Mouse (Mus musculus) bone marrow macrophage, adult 2 months (primary cell): ENCODE measurements at regions not wholly inside any gene's neighbourhood (a gene's known extent, or its start where the extent isn't known, plus 50 kb on each side); places are given as distances from the start of the nearest gene placed in this dataset.

Experiments
- H3K27ac ChIP-seq: 2 replicates; pipeline ENCODE4 v1.5.1; 2012; ENCODE audit warnings: low read depth, low read length; ENCODE audit not compliant: insufficient read depth
- H3K4me1 ChIP-seq: 2 replicates; pipeline ENCODE4 v1.6.1; 2012; ENCODE audit warnings: low read length; ENCODE audit not compliant: control insufficient read depth, insufficient read depth
- H3K4me3 ChIP-seq: 2 replicates; pipeline ENCODE4 v1.5.1; 2012; ENCODE audit warnings: mild to moderate bottlenecking, low read length, moderate library complexity; ENCODE audit not compliant: insufficient read depth
- CTCF ChIP-seq: IDR thresholded peaks from 2 replicates; pipeline ENCODE4 v1.5.1; 2012; ENCODE audit warnings: low read depth, mild to moderate bottlenecking, low read length, moderate library complexity
- POLR2A ChIP-seq: IDR thresholded peaks from 2 replicates; pipeline ENCODE4 v1.6.1; 2012; ENCODE audit warnings: mild to moderate bottlenecking, low read depth, low read length, borderline replicate concordance

GRCm38 (mm10) chr17:64439571-64439970 lies 107.9 kb upstream of the Pja2 start:
- no peak overlapping the region for H3K4me3 ChIP-seq
- H3K27ac ChIP-seq, result no peak overlapping the region
- H3K4me1 ChIP-seq, result no peaks in the 10 kb centered on the region
- no peak for TF ChIP-seq POLR2A
- TF ChIP-seq CTCF, result no peak

- H3K4me1 ChIP-seq, result no peaks in the 10 kb centered on the region
- TF ChIP-seq POLR2A, result no peak
- no peak for TF ChIP-seq CTCF
- H3K4me3 ChIP-seq, result no peak overlapping the region
- no peak overlapping the region for H3K27ac ChIP-seq
These were observed 123.0 kb upstream of the Pja2 start for GRCm38 (mm10) chr17:64454736-64455135.

- Histone ChIP-seq H3K4me3 (no peak overlapping the region), H3K4me1 (no peaks in the 10 kb centered on the region), H3K27ac (no peak overlapping the region)
- TF ChIP-seq CTCF (no peak), POLR2A (no peak)
These were observed 134.3 kb upstream of the Man2a1 start for GRCm38 (mm10) chr17:64466273-64466672.

GRCm38 (mm10) chr17:64466746-64467145 lies 133.8 kb upstream of the Man2a1 start:
- Histone ChIP-seq H3K4me1 (no peaks in the 10 kb centered on the region), H3K4me3 (no peak overlapping the region), H3K27ac (no peak overlapping the region)
- TF ChIP-seq POLR2A (no peak), CTCF (no peak)

- no peak overlapping the region for H3K27ac ChIP-seq
- no peaks in the 10 kb centered on the region for H3K4me1 ChIP-seq
- TF ChIP-seq CTCF, result no peak
- TF ChIP-seq POLR2A, result no peak
- H3K4me3 ChIP-seq, result no peak overlapping the region
These were observed 133.2 kb upstream of the Man2a1 start for GRCm38 (mm10) chr17:64467297-64467696.

- Histone ChIP-seq H3K27ac (no peak overlapping the region), H3K4me1 (no peaks in the 10 kb centered on the region), H3K4me3 (no peak overlapping the region)
- no peak for TF ChIP-seq CTCF
These were observed 130.7 kb upstream of the Man2a1 start for GRCm38 (mm10) chr17:64469754-64470400.

GRCm38 (mm10) chr17:64480607-64481038 lies 119.9 kb upstream of the Man2a1 start:
- H3K27ac ChIP-seq, result no peak overlapping the region
- H3K4me3 ChIP-seq, result no peak overlapping the region
- TF ChIP-seq CTCF (no peak), POLR2A (no peak)
- no peaks in the 10 kb centered on the region for H3K4me1 ChIP-seq

GRCm38 (mm10) chr17:64484835-64485234 lies 115.7 kb upstream of the Man2a1 start:
- TF ChIP-seq CTCF (no peak), POLR2A (no peak)
- Histone ChIP-seq H3K4me1 (no peaks in the 10 kb centered on the region), H3K4me3 (no peak overlapping the region), H3K27ac (no peak overlapping the region)

GRCm38 (mm10) chr17:64489769-64490335 lies 110.7 kb upstream of the Man2a1 start:
- H3K4me3 ChIP-seq, result no peak overlapping the region
- no peaks in the 10 kb centered on the region for H3K4me1 ChIP-seq
- TF ChIP-seq POLR2A (no peak), CTCF (no peak)
- H3K27ac ChIP-seq, result no peak overlapping the region

- Histone ChIP-seq H3K4me3 (no peak overlapping the region), H3K4me1 (no peaks in the 10 kb centered on the region), H3K27ac (no peak overlapping the region)
- TF ChIP-seq CTCF, result no peak
- no peak for TF ChIP-seq POLR2A
These were observed 109.9 kb upstream of the Man2a1 start for GRCm38 (mm10) chr17:64490664-64491063.
